8 mouse cellular contexts compared by ENCODE assay signal in the genomic region with DNA sequence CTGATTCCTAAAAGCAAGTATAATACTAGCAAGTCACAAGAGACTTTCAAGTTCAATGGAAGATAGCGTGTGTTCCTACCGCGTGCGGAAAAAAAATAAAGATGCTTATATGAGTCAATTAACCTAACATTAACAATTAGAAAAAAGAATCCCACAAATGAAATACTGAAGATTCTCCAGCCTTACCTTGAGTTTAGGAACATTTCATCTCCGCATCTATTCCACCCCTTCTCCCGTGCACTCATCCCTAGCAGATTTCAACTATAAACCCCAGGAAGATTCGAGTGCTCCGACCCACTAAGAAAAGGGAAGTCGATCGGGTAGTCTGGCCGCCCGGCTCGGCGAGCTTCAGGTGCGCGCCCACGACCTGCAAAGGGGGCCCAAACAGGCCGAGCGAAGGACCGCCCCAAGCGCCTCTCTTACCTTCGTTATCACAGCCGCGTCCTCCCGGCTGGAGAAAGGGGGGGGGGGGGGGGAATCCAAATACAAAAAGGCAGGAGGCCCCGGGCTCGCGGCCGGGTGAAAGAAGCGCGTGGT. TPM values are rescaled to one million over a fixed set of nuclear protein-coding genes. Genes with fewer than 3 reads are reported as not detected.
DNase-seq lines count a peak whose midpoint lies in the region; ATAC-seq and TF ChIP-seq lines count a peak whose summit lies in the region.

No protein-coding gene starts in this region.

- H3K27ac ChIP-seq in embryonic facial prominence, embryonic 13.5 days: peak overlapping the region; percentile 92
- peak overlapping the region; percentile 95 for H3K27ac ChIP-seq in hindbrain, embryonic 15.5 days (replicated peaks)

- no peak for TF ChIP-seq CTCF in G1E (IDR thresholded peaks at IDR 0.05; ENCODE audit: low read depth, low read length)
- TF ChIP-seq CTCF in lung, adult 2 months (IDR thresholded peaks at IDR 0.05; ENCODE audit: insufficient read depth, low read length): no peak

- H3K4me1 ChIP-seq in G1E (ENCODE audit: insufficient read depth, low read depth, low read length): peaks cover 25% of the 10 kb centered on the region
- peaks cover 11% of the 10 kb centered on the region for H3K4me1 ChIP-seq in embryonic facial prominence, embryonic 13.5 days
- peaks cover 15% of the 10 kb centered on the region for H3K4me1 ChIP-seq in hindbrain, embryonic 15.5 days (replicated peaks)
- H3K4me1 ChIP-seq in lung, adult 2 months (ENCODE audit: control insufficient read depth, insufficient read depth, low read length): no peaks in the 10 kb centered on the region; the same call in 1 of the 2 replicates

- ATAC-seq in G1E (ENCODE audit: extremely low read depth, insufficient number of reproducible peaks, low FRiP score, poor library complexity, severe bottlenecking): no peak
- ATAC-seq in embryonic facial prominence, embryonic 13.5 days (ENCODE audit: insufficient number of reproducible peaks, insufficient read depth, low FRiP score, low TSS enrichment, low read depth): no peak
- ATAC-seq in hindbrain, embryonic 15.5 days (ENCODE audit: low FRiP score, low read depth): peak; percentile 3; the same call in 1 of the 2 replicates
- peak; percentile 36; the same call in 1 of the 2 replicates for ATAC-seq in neutrophil, adult 5-6 weeks (ENCODE audit: extremely low read depth, insufficient number of reproducible peaks, low FRiP score, poor library complexity, severe bottlenecking)

- H3K9ac ChIP-seq in embryonic facial prominence, embryonic 13.5 days: peak overlapping the region; percentile 92
- peak overlapping the region; percentile 86 for H3K9ac ChIP-seq in hindbrain, embryonic 15.5 days

- DNase-seq in layer of hippocampus, postnatal 36 days: peak; percentile 20
- no peak for DNase-seq in layer of hippocampus, adult 9-11 months
- DNase-seq in G1E (ENCODE audit: low spot score): peak; percentile 33
- peak; percentile 42 for DNase-seq in lung, adult 2 months
- no peak for DNase-seq in gastrocnemius, postnatal 14 days

- H3K36me3 ChIP-seq in G1E (replicated peaks): peaks cover 2% of the 10 kb centered on the region
- H3K36me3 ChIP-seq in embryonic facial prominence, embryonic 13.5 days: no peaks in the 10 kb centered on the region
- no peaks in the 10 kb centered on the region for H3K36me3 ChIP-seq in hindbrain, embryonic 15.5 days

- no peak for TF ChIP-seq POLR2A in lung, adult 2 months (IDR thresholded peaks at IDR 0.05; ENCODE audit: borderline replicate concordance, extremely low read depth, low read depth, low read length)

- no peaks in the 10 kb centered on the region for H3K9me3 ChIP-seq in G1E (replicated peaks)
- H3K9me3 ChIP-seq in embryonic facial prominence, embryonic 13.5 days: no peaks in the 10 kb centered on the region
- no peaks in the 10 kb centered on the region for H3K9me3 ChIP-seq in hindbrain, embryonic 15.5 days

- intact Hi-C loops in gastrocnemius, postnatal 14 days (cut with DNase I; ENCODE audit: low total_unique reads): loop anchor here (5.0 kb wide), 1 partner anchor 56 kb away; no protein-coding TSS in a partner anchor

- H3K4me2 ChIP-seq in embryonic facial prominence, embryonic 13.5 days: peak overlapping the region; percentile 67
- H3K4me2 ChIP-seq in hindbrain, embryonic 15.5 days: peak overlapping the region; percentile 76

- H3K4me3 ChIP-seq in G1E (ENCODE audit: low read depth, low read length): peak overlapping the region; percentile 94
- peak overlapping the region; percentile 82 for H3K4me3 ChIP-seq in embryonic facial prominence, embryonic 13.5 days
- peak overlapping the region; percentile 90 for H3K4me3 ChIP-seq in hindbrain, embryonic 15.5 days
- H3K4me3 ChIP-seq in lung, adult 2 months (replicated peaks; ENCODE audit: extremely low read depth, low read depth, low read length): peak overlapping the region; percentile 69

- WGBS in embryonic facial prominence, embryonic 13.5 days: under 1% methylated on average over 31 of the region's 31 CpGs
- WGBS in hindbrain, embryonic 15.5 days: under 1% methylated on average over 26 of the region's 31 CpGs
- WGBS in lung, adult 2 months: under 1% methylated on average over 28 of the region's 31 CpGs

- H3K27me3 ChIP-seq in G1E (ENCODE audit: insufficient read depth, low read length): peaks cover 8% of the 10 kb centered on the region; the same call in 1 of the 2 replicates
- H3K27me3 ChIP-seq in embryonic facial prominence, embryonic 13.5 days: no peaks in the 10 kb centered on the region
- no peaks in the 10 kb centered on the region for H3K27me3 ChIP-seq in hindbrain, embryonic 15.5 days

RNA-seq across cellular contexts. Expression of gene Ptpn4, which starts 0.9 kb away (rescaled TPM):
- total RNA-seq in layer of hippocampus, postnatal 36 days (2021): 10 to 100 TPM; 62.3 to 76.3 TPM
- total RNA-seq in G1E (2014; fragmentation: Nextera tagmentation) (66.3 and 81.3 TPM in 2 replicates), G1E (2017) (23.8 and 28.4 TPM in 2 replicates)
- polyA plus RNA-seq in G1E (2012): 9.6 and 12.5 TPM in 2 replicates
- polyA plus RNA-seq in embryonic facial prominence, embryonic 13.5 days (2015; fragmentation: Nextera tagmentation; extraction: Ambion mirVana): 4.7 and 6.3 TPM in 2 replicates
- 10.0 and 10.9 TPM in 2 replicates for polyA plus RNA-seq in hindbrain, embryonic 15.5 days (2015; fragmentation: Nextera tagmentation; extraction: Ambion mirVana)
- polyA plus RNA-seq in lung, adult 2 months (2012; rRNA removed): 3.9 and 4.2 TPM in 2 replicates
- total RNA-seq in neutrophil, adult 5-6 weeks (2017): 15.7 and 28.4 TPM in 2 replicates
- total RNA-seq in gastrocnemius, postnatal 14 days (2021): 10 to 100 TPM; 19.2 to 28.4 TPM

Comparison
In these comparisons a context has a peak if more than half of its experiments do, and no peak if none do; other contexts are left out.
1. DNase-seq: peak in layer of hippocampus, postnatal 36 days (2 of 2), G1E (single experiment) and lung, adult 2 months (single experiment); none in layer of hippocampus, adult 9-11 months (single experiment) and gastrocnemius, postnatal 14 days (single experiment).
2. ATAC-seq: peak in hindbrain, embryonic 15.5 days (single experiment) and neutrophil, adult 5-6 weeks (single experiment); none in G1E (single experiment) and embryonic facial prominence, embryonic 13.5 days (single experiment).
3. Peak in every context shown above with its lines, with median percentiles within 50 percentile points of each other: H3K4me3 ChIP-seq.